Mouse (Mus musculus) A20 (cell line): ENCODE data around the gene Stom.

Source experiments
- DNase-seq: peaks from one replicate; pipeline ENCODE4 v3.0.0-alpha.2; 2011; ENCODE audit warnings: low read depth, low spot score

Stom gene

DNA sequence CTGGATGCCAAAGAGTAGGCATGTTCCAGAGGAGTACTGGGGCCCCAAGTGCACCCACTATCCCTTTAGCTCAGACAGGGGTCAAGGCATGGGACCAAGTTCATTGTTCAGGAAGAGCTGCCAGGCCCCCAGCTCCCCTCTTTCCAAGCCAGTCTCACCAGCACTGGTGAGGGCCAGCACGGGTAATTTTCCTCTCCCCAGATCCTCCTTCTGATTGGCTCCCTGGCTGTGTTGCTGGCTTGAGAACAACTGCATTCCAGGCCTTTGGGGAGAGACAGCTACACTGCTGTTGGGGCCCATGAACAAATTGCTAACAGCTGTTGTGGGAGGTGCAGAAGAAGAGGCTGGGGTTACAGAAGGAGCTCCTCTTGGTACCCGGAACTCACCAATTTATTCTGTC, 63.2 kb downstream of the Stom start:
- DNase-seq = no peak

GRCm38 (mm10) chr2:35272881-35273280, 63.9 kb downstream of the Stom start:
- no peak for DNase-seq

DNA sequence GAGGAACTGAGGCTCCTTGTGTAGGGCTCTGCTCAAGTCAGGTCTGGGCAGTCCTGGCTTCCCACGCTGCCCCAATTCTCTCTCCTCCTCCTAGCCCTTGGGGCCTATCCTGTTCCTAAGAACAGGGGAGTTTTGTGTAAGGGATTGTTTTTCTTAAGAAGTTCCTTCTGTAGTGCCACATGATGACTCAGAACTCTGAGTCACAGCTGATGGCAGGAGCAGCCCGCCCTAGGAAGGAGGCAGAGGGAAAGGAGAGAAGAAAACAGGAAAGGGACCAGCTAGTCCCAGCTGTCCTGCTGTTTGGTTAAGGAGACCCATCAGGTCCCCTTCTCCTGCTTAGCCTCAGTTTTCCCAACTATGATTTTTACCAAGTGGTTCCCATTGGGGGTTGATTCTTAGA, 65.0 kb downstream of the Stom start:
- no peak for DNase-seq

GRCm38 (mm10) chr2:35270531-35270984, 66.2 kb downstream of the Stom start:
- peak; percentile 65 for DNase-seq

DNA sequence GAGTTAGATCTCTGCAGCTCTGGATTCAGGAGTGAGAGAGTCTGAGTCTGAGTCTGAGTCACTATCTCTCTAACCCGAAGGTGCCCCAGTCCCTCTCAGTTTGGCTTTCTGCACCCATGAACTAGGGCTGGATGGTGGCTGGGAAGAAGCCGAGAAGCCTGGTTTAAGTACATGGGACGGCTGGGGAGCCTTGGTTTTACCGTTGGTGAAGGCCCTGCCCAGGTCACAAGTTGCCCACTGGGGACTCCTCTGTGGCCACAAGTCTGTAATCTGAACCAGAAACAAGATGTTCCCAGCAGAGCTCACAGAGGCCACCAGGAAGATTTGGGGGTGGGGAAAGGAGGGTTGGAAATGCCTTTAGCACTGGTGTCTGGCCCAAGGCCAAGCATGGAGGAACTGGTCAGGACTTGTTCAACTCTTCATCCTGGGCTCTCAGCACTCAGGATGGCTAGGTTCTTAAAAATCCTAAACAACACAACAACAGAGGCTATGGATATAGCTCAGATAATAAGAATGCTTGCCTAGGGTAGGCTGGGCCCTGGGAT, 67.0 kb downstream of the Stom start:
- DNase-seq = no peak

DNA sequence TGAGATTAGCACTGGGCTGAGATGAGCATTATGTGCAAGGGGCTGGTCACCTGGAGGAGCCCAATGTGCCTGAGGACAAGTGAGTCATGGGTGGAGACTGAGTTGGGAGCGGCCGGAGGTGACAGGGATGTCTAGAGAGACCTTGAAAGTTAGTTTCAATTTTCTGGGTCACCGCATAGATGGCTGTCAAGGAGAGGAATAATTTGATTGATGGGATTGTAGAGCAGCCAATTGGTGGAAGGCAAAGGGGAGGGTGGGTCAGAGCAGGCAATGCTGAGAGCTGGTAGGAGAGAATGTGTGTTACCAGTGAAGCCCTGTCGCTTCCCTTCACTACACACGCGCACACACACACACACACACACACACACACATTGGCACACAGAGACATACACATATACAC, 67.6 kb downstream of the Stom start:
- no peak for DNase-seq

DNA sequence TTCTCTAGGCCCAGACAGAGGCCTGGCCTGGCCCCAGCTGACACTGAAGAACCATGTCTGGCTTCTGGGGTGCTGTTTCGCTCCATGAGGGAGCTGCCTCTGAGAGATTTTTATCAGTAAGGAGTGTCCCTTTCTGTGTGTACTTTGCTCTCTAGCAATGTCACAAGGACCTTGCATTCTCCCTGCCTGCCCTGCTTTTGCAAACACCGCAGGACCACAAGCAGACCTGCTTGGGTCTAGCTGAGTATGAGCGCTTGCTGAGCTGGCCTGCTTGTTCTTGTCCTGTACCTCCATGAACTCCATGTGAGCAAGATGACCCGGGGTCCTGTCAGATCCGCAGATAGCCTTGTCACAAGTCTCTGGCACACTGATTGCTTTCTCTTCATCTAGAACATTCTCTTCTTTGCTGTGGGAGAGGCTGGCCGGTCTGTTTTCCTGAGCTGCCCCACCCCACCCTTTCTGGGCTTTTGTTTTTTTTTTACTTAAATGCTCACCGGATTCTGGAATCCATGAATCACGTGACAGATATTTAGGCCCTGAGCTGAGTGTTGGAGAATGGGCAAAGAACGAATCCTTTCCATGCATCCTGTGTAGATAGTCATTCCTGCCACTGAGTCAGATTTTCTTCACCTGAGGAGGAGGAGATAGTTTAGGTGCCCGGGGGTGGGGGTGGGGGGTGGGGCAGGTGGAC, 68.8 kb downstream of the Stom start:
- DNase-seq = no peak

- no peak for DNase-seq
These were observed 69.5 kb downstream of the Stom start for GRCm38 (mm10) chr2:35267156-35267875.

GRCm38 (mm10) chr2:35266251-35266905, 70.4 kb downstream of the Stom start:
- DNase-seq = no peak

DNA sequence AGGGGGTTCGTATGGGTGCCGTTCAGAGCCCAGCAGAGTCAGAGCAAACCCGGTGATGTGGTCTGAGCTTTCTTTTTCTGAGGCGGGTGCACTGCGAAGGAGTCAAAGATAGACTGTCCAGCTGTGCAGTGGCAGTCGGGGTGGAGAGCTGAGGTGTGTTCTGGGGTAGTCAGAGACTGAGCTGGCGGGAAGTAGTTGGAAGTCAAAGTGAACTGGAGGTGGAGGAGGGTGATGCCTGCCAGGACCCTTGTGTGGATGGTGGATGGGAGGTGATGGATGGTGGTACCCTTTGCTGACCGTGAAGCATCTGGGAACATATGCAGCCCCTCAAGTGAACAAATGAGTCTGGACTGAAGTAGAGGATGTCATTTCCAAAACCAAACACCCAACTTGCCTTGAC, 71.0 kb downstream of the Stom start:
- DNase-seq = no peak

- DNase-seq = peak; percentile 38
These were observed 71.5 kb downstream of the Stom start for GRCm38 (mm10) chr2:35265296-35265695.

DNA sequence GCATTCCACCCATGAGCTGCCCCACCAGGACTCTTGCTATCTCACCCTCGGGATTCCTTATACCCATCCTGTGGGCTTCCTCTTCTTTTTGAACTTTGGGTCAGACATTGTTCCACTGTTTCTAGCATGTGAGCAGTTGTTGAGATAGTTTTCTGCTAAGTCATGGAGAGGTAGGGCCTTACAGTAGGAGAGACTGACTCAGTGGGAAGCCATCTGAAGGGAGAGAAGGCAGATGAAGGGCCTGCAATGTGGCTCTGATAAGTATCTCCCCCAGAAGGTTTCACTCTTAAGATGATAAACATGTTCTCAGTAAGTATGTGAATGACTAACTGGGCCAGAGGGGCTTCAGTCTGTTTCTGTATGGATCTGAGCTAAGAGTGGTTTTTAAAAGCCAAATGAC, 72.7 kb downstream of the Stom start:
- DNase-seq = no peak
